Mouse (Mus musculus) forebrain, postnatal 0 days (tissue): ENCODE data around the gene Lmbrd2. TPM values are rescaled to one million over a fixed set of nuclear protein-coding genes. Genes with fewer than 3 reads are reported as not detected.
A peak's percentile ranks its signal among the peaks of the same experiment; 100 is the strongest.

Experiments
- ATAC-seq: fragments of 200-750 bp; cut with Nextera tagmentation; 2 replicates; pipeline ENCODE4 v1.8.0; 2017; ENCODE audit warnings: mild to moderate bottlenecking, moderate library complexity
- DNase-seq: peaks from one replicate; pipeline ENCODE4 v3.0.0-alpha.2; 2015
- H3K27ac ChIP-seq: fragments of 300-500 bp; sonication (generic); 2 replicates; pipeline ENCODE4 v1.5.1; 2014; ENCODE audit warnings: low read depth, mild to moderate bottlenecking, antibody characterized with exemption, low read length, moderate library complexity, mixed read lengths
- H3K27me3 ChIP-seq: fragments of 300-500 bp; sonication (generic); 2 replicates; pipeline ENCODE4 v1.6.1; 2014; ENCODE audit warnings: mild to moderate bottlenecking, low read length, mixed read lengths; ENCODE audit not compliant: insufficient read depth
- H3K36me3 ChIP-seq: fragments of 300-500 bp; sonication (generic); 2 replicates; pipeline ENCODE4 v1.6.1; 2014; ENCODE audit warnings: mild to moderate bottlenecking, moderate library complexity; ENCODE audit not compliant: insufficient read depth
- H3K4me1 ChIP-seq: fragments of 300-500 bp; sonication (generic); 2 replicates; pipeline ENCODE4 v1.6.1; 2014; ENCODE audit warnings: antibody characterized with exemption; ENCODE audit not compliant: insufficient read depth
- H3K4me2 ChIP-seq: fragments of 300-500 bp; sonication (generic); 2 replicates; pipeline ENCODE4 v1.6.1; 2014; ENCODE audit warnings: low read depth, mild to moderate bottlenecking, moderate library complexity
- H3K4me3 ChIP-seq: fragments of 300-500 bp; sonication (generic); 2 replicates; pipeline ENCODE4 v1.5.1; 2014; ENCODE audit warnings: low read depth, low read length, mixed read lengths
- H3K9ac ChIP-seq: fragments of 300-500 bp; sonication (generic); 2 replicates; pipeline ENCODE4 v1.6.1; 2014; ENCODE audit warnings: mild to moderate bottlenecking
- H3K9me3 ChIP-seq: fragments of 300-500 bp; sonication (generic); 2 replicates; pipeline ENCODE4 v1.6.1; 2016; ENCODE audit warnings: low read length
- CTCF ChIP-seq: sonication (generic); IDR thresholded peaks from 2 replicates; pipeline ENCODE4 v1.5.1; 2016; ENCODE audit warnings: antibody characterized with exemption, control low read depth, low read depth
- WGBS: fragments of 180-500 bp; shearing (Covaris S2); extraction: QIAGEN DNeasy Blood & Tissue Kit; methylation state at CpG from one replicate; pipeline ENCODE4 v1.1.7; 2014; 5-methylcytosine and 5-hydroxymethylcytosine counted together
- polyA plus RNA-seq: library from polyadenylated mRNA; unstranded; fragments of >200 nt; fragmentation: Nextera tagmentation; extraction: Ambion mirVana; gene quantifications from 2 replicates; pipeline ENCODE4 v1.2.1, GENCODE M21; 2015
- total RNA-seq: library from RNA; depleted of rRNA; stranded (reverse); fragments of >200 nt; gene quantifications from 2 replicates; pipeline ENCODE4 v1.2.3, GENCODE M21; 2014

Gene Lmbrd2
- total and polyA plus RNA-seq, 2 experiments from 2014 or later = 3.3 to 23.2 TPM

DNA sequence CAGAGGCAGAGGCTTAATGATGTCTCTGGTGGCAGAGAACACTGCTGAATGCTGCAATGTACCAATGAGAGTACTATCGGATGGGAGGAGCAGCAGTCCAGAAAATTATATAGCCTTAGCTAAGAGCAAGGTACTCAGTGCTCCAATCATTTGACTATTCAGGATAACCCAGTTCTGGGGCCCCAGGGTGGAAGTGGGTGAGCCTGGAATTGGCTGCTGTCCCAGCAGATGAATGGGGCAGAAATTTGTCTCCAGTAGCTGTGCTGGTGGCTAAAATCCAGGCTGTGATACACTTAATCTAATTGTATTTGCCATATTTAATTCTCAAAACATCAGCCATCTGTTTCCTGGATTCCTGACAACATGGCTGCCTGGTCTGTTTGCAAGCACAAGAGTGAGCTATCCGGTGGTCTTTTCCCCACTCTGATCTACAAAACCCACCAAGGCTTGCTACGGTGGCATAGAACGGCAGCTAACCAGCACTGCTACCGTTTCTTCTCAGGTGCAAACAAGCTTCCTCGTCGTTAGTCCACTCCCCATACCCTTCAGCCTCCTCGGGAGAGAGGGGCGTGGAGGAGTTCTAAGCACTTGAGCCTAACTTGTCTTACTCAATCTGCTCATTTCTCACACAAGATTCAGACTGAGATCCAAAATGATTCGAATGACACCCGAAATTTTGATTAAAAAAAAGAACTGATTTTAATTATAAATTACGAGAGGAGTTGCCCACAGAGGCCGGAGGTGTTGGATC lies 7.5 kb upstream of the Lmbrd2 start:
- Histone ChIP-seq H3K4me3 (no peak overlapping the region), H3K27me3 (no peaks in the 10 kb centered on the region), H3K9ac (no peak overlapping the region), H3K36me3 (peaks cover 44% of the 10 kb centered on the region), H3K27ac (peak overlapping the region; percentile 21; the same call in 1 of the 2 replicates), H3K4me1 (no peaks in the 10 kb centered on the region), H3K9me3 (no peaks in the 10 kb centered on the region), H3K4me2 (no peak overlapping the region)
- WGBS = 56% methylated on average over 13 of the region's 13 CpGs
- DNase-seq (no peak), ATAC-seq (0 out of 2 replicates have a peak, but pooled peaks have one; percentile 21)
- no peak for TF ChIP-seq CTCF

- H3K9me3 ChIP-seq = no peaks in the 10 kb centered on the region
- H3K4me2 ChIP-seq = no peak overlapping the region
- DNase-seq = no peak
- H3K36me3 ChIP-seq = peaks cover 32% of the 10 kb centered on the region
- 75% methylated on average over 6 of the region's 6 CpGs for WGBS
- H3K4me3 ChIP-seq = no peak overlapping the region
- no peak for TF ChIP-seq CTCF
- peaks cover 7% of the 10 kb centered on the region; the same call in 1 of the 2 replicates for H3K4me1 ChIP-seq
- H3K27me3 ChIP-seq = no peaks in the 10 kb centered on the region
- H3K9ac ChIP-seq = no peak overlapping the region
- no peak overlapping the region for H3K27ac ChIP-seq
- ATAC-seq = no peak
These were observed 5.4 kb upstream of the Lmbrd2 start for GRCm38 (mm10) chr15:9134891-9135507.

- Histone ChIP-seq H3K4me3 (peak overlapping the region; percentile 93), H3K4me1 (peaks cover 7% of the 10 kb centered on the region; the same call in 1 of the 2 replicates), H3K9me3 (no peaks in the 10 kb centered on the region), H3K4me2 (peak overlapping the region; percentile 60), H3K9ac (peak overlapping the region; percentile 52), H3K36me3 (peaks cover 17% of the 10 kb centered on the region), H3K27ac (no peak overlapping the region), H3K27me3 (no peaks in the 10 kb centered on the region)
- no peak for ATAC-seq
- TF ChIP-seq CTCF = no peak
- 20% methylated on average over 10 of the region's 10 CpGs for WGBS
- DNase-seq = peak; percentile 8
These were observed 903 bp upstream of the Lmbrd2 start for GRCm38 (mm10) chr15:9139447-9139846.

DNA sequence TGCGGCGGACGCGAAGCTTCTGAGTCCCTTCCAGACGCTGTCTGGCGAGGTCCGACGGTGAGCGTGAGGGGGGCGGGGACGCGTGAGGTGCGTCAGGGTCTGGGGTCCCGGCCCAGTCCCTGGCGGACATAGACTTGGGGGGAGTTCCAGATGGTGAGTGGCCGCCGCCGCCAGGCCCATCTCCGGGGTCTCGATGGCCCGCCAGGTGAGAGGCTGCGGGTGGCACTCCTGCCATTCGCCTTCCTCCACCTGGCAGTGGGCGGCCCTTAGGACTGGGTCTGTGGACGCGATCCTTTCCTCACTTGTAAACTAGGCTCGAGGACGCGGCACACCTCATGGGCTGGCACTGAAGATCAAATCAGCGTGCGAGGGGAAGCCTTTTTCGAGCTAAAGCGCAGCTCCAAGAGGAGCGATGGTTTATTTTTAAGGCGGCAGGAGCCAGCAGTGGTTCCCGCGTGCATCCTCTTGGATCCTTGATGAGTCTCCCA lies 378 bp downstream of the Lmbrd2 start:
- Histone ChIP-seq H3K27me3 (no peaks in the 10 kb centered on the region), H3K9me3 (no peaks in the 10 kb centered on the region), H3K4me1 (peaks cover 7% of the 10 kb centered on the region; the same call in 1 of the 2 replicates), H3K9ac (peak overlapping the region; percentile 90), H3K4me3 (peak overlapping the region; percentile 93), H3K27ac (peak overlapping the region; percentile 91), H3K36me3 (peaks cover 12% of the 10 kb centered on the region; the same call in 1 of the 2 replicates), H3K4me2 (peak overlapping the region; percentile 81)
- ATAC-seq (peak; percentile 68), DNase-seq (peak; percentile 64)
- TF ChIP-seq CTCF = no peak
- 1% methylated on average over 36 of the region's 37 CpGs for WGBS

DNA sequence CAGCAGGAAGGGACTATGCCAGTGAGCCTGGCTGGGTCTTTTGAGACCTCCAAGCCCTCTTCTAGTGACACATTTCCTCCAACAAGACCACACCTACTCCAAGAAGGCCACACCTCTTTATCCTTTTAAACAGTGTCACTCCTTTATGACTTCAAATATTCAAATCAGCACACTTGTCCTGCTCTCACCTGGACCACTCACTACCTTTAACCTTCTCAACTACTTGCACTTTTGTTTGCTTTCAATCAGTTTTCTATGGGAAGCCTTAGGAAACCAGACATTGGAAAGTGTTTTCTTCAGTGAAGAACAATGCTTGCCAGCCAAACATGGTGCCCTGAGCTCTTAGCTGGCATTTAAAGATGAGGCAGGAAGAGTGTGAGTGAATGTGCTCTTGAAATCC lies 15.0 kb downstream of the Lmbrd2 start, which contains the start of gene Skp2:
Skp2 (minus strand) TSS at position 101 of the 400 bp plus-strand sequence.
- no peaks in the 10 kb centered on the region for H3K27me3 ChIP-seq
- H3K27ac ChIP-seq = no peak within 1 kb of the TSS
- H3K9ac ChIP-seq = no peak within 1 kb of the TSS
- DNase-seq = no peak
- H3K4me2 ChIP-seq = no peak within 1 kb of the TSS
- no peak within 1 kb of the TSS for H3K4me3 ChIP-seq
- no peaks in the 10 kb centered on the region for H3K4me1 ChIP-seq
- H3K36me3 ChIP-seq = peaks cover 48% of the 10 kb centered on the region
- ATAC-seq = no peak
- TF ChIP-seq CTCF = no peak
- H3K9me3 ChIP-seq = no peaks in the 10 kb centered on the region

GRCm38 (mm10) chr15:9162557-9163070 lies 22.3 kb downstream of the Lmbrd2 start:
- Histone ChIP-seq H3K9me3 (no peaks in the 10 kb centered on the region), H3K36me3 (peaks cover 29% of the 10 kb centered on the region), H3K4me3 (no peak overlapping the region), H3K4me2 (no peak overlapping the region), H3K9ac (no peak overlapping the region), H3K4me1 (no peaks in the 10 kb centered on the region), H3K27ac (no peak overlapping the region), H3K27me3 (no peaks in the 10 kb centered on the region)
- ATAC-seq = no peak
- DNase-seq = no peak
- no peak for TF ChIP-seq CTCF
- WGBS = 39% methylated on average over 4 of the region's 4 CpGs

- no peaks in the 10 kb centered on the region for H3K9me3 ChIP-seq
- ATAC-seq = no peak
- no peak for TF ChIP-seq CTCF
These were observed 23.8 kb downstream of the Lmbrd2 start for GRCm38 (mm10) chr15:9164125-9164524.

More at GRCm38 (mm10) chr15:9164125-9164524, 23.8 kb downstream of the Lmbrd2 start:
- no peak overlapping the region for H3K27ac ChIP-seq
- no peak overlapping the region for H3K4me3 ChIP-seq
- no peak overlapping the region for H3K4me2 ChIP-seq
- H3K27me3 ChIP-seq = no peaks in the 10 kb centered on the region
- H3K36me3 ChIP-seq = peaks cover 37% of the 10 kb centered on the region
- no peaks in the 10 kb centered on the region for H3K4me1 ChIP-seq
- WGBS = 50% methylated on average over 6 of the region's 6 CpGs
- no peak overlapping the region for H3K9ac ChIP-seq
- DNase-seq = no peak
